Mouse (Mus musculus) lung, postnatal 25 days (tissue): ENCODE results near the gene Ctnnal1.
"Not testable (repeated sequence)": the region's sequence is repeated elsewhere in the genome, so short reads cannot be mapped to it uniquely, and the experiment has no call there.

Experiments used
- DNase-seq: peaks from one replicate; pipeline ENCODE4 v3.0.0; 2022; ENCODE audit warnings: low spot score

The Ctnnal1 gene

DNA sequence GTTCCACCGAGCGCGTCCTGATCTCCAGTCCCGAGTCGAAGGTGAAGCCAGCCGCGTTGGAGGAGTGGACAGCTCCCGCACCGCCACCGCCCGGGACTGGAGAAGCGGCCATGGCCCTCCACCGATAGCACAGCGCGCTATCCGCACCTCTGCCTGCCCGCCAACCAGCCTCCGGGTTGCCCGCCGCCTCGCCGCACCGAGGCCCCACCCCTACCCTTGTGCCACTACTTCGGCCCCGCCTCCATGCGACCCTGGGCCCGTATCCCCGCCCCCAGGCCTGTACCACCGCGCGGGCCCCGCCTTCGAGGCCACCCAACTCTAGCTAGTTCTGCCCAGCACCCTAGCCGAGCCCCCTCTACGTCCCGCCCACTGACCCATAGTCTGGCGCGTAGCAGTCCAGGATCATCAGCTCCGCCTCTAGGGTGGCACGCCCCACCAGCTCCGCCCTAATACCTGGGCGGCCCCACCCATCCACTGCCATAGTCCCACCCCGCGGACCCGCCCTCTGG is at the start of gene Ctnnal1:
Gene Ctnnal1, minus strand, starts transcription at position 186 of the 509 bp plus-strand sequence.
- peak; percentile 94 for DNase-seq

DNA sequence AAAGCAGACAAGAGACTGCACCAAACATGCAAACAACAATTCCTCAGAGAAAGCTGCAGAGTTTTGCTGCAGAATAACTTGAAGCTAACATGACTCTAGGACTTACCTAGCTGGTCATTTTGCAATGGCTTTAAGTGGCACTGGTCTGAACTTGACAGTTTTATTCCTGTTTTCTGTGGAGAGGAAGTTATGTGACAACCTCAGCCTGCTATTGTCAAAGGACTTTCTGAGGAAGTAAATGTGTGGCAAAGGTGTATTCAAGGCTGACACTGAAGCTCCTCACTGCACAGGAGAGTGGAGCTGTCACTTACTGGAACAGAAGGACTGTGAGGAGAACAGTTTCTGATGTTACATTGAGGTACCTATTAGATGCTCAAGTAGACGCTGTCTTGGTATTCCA is 49.8 kb upstream of the Ctnnal1 start:
- no peak for DNase-seq

GRCm38 (mm10) chr4:56914338-56914737 is 49.4 kb upstream of the Ctnnal1 start:
- no peak for DNase-seq

DNA sequence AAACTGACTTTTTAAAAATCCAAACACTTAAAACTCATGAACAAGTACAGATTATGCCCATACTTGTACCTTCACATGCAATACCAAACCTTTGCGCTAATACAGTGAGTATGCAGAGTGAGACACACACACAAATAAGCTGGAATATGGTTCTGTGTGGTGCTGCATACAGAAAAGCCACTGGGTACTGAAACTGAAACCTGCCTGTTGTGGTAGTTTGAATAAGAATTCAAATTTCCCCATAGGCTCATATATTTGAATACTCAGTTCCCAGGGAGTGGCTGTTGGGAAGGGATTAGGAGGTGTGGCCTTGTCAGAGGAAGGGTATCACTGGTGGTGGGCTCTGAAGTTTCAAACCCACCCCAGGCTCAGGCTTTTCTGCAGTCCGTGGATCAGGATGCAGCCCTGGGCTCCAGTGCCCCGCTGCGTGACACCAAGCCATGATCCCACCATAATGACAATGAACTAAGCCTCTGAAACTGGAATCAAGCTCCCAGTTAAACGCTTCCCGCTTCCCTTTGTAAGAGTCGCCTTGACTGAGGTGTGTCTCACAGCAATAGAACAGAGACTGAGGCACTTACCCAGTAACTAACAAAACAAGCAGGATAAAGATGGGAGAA is 47.5 kb upstream of the Ctnnal1 start:
- DNase-seq, result no peak

- no peak for DNase-seq
Measured at GRCm38 (mm10) chr4:56909568-56909967, 44.6 kb upstream of the Ctnnal1 start.

DNA sequence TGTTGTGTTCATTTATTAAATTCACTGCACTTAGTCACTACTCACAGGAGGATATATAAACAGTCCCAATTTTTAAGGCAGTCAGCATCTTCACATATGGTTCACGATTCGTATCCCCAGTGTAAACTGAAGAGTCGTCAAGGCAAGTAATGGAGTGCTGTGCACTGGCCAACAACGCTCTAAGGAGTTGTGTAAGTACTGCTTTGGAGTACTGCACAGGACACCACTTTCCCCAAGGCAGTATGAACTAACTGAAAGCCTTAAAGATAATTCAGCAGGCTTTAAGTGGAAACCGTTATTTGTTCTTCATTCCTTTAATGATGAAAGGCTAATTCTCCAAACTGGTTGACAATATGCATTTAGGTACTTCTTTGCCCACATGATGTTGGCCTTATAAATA is 42.7 kb upstream of the Ctnnal1 start:
- no peak for DNase-seq

GRCm38 (mm10) chr4:56906926-56907325 is 41.9 kb upstream of the Ctnnal1 start:
- DNase-seq, result no peak

GRCm38 (mm10) chr4:56905507-56905906 is 40.5 kb upstream of the Ctnnal1 start:
- DNase-seq, result no peak

DNA sequence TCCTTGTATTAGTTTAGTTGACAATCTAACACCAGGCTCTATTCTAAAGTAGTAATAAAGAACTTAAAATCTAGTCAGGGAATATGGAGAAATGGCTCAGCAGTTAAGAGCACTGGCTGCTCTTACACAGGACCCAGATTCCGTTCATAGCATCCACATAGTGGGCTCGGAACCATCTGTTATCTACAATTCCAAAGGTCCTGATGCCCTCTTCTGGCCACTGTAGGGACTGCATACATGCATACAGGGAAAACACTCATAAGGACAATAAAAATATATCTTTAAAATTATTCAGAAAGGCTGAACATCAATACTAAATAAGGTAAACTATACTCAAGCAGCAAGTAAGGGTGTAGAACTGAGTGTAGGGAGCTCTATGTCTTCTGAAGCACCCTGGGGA is 36.7 kb upstream of the Ctnnal1 start:
- no peak for DNase-seq

- DNase-seq, result no peak
Measured at GRCm38 (mm10) chr4:56899216-56899615, 34.2 kb upstream of the Ctnnal1 start.

DNA sequence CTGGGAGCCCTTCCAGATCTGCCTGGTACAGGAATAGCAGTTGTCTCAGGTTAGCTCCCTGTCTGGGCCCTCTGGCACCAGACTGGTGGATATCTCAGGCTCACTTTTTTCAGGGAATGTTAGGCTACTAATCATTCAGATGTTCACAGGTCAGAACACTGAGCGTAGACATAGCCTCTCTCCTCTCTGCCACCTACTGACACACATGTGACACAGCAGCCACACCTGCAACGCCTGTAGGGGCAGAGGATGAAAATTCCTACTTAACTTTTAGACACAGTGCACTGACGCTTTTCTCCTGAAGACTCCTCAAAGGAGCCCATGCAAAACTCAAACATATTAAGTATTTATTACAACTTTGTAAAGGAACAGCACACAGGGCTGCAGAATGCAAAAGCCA is 32.5 kb upstream of the Ctnnal1 start:
- no peak for DNase-seq

GRCm38 (mm10) chr4:56894196-56894595 is 29.2 kb upstream of the Ctnnal1 start:
- no peak for DNase-seq

DNA sequence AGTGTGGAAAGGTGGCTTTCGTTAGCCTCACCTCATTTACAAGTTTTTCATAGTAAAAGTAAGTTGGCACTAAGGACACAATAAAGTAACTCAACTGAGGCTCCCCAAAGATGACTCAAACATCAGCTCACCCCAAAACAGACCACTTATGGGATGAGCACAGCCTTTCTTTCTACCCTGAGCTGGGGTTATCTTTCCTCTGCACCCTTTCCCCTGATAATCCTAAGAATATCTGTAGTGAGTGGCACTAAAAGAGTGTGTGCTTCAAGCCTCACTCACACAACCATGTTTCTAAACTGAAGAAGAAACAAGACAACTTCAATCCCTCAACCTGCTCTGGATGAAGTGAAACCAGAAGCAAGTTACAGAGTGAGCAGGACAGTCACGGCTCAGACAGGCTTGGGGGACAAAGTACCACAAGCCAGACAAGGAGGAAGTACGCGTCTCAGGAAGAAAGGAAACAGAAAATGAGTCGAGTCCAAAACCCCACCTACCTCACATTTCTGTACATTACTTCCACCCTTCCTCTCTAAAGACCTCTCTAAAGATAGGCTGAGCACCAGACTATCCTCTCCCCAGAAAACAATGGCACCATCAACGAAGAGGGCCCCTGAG is 27.6 kb upstream of the Ctnnal1 start:
- peak; percentile 13 for DNase-seq

GRCm38 (mm10) chr4:56888483-56888882 is 23.5 kb upstream of the Ctnnal1 start:
- peak; percentile 62 for DNase-seq

DNA sequence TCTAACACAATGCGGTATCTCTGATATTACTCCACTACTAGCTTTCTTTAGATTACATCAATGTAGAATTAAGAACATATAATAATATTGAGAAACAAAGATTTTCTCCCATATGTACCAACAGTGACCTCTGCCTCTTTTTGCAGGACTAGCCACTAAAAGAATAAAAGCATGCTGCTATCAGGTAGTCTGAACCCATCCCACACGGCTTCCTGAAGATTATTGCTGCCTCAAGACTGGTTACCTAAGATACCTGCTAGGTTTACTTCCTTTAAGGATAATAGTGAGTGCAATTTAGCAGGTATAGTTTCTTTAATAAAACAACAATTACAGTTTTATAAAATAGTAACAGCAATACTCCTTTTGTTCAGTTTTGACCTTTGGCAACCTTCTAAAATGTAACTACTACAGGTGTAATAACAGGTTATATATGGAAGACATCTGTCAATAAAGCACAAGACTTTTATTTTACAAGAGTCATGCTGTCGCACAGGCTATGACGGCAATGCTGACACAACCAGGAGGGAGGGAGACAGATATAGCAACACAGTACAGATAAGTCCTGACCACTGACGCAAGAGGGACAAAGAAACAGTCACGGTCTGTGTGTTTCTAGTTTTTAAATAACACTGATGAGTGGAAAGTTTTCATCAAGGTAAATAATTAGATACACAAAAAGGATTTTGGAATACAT is 21.4 kb upstream of the Ctnnal1 start:
- DNase-seq, result no peak

DNA sequence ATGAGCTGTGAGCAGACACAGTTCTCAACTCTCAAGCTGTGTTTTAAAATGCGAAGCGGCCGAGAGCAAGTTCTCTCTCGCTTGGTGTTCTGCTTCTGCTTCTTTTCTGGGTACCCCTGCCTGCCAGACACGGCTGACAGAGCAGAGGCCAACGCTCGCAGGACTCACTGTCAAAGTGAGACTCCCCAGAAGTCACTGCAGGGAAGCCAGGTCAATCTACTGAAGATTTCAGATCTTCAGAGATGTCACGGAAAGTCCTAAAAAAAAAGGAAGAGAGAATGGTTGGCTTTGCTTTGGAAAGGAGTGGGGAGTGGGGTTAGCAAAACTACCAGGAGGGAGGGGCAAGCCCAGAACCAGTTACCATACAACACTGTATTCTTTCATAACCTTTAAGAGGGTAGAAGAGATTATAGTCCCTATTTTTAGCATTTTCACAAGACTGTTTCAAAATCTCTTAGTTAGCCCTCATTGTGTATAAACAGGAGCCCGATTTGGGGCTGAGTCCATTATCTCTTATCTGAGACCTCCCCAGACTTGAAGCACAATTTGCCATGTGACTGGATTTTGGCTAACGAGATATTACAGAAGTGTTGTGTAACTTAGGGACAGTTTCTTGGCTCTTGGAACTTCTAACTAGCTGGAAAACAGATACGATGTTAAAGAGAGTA is 15.2 kb upstream of the Ctnnal1 start:
- peak; percentile 41 for DNase-seq

GRCm38 (mm10) chr4:56878971-56879370 is 14.0 kb upstream of the Ctnnal1 start:
- no peak for DNase-seq

- not testable (repeated sequence) for DNase-seq
Measured at GRCm38 (mm10) chr4:56870541-56870940, 5.6 kb upstream of the Ctnnal1 start.

DNA sequence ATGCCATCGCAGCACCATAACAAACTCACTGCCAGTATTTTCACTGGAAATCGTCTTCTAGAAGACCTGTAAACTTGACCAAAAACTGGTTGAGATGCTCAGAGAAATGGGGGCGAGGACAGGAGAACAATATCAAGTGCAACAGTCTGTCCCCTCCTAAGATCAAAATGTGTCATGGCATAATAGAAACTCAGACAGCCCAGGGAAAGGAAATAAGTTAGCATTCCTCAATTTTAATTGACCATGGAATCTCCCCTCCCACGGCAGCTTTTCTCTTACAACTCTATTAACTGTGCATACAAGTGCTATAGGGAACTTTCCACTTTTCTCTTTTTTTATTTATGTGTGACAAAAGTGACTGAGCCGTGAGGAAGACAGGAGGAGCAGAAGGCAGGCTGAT is 2.8 kb upstream of the Ctnnal1 start:
- no peak for DNase-seq

- DNase-seq, result peak; percentile 43
Measured at GRCm38 (mm10) chr4:56865971-56866370, 983 bp upstream of the Ctnnal1 start.

DNA sequence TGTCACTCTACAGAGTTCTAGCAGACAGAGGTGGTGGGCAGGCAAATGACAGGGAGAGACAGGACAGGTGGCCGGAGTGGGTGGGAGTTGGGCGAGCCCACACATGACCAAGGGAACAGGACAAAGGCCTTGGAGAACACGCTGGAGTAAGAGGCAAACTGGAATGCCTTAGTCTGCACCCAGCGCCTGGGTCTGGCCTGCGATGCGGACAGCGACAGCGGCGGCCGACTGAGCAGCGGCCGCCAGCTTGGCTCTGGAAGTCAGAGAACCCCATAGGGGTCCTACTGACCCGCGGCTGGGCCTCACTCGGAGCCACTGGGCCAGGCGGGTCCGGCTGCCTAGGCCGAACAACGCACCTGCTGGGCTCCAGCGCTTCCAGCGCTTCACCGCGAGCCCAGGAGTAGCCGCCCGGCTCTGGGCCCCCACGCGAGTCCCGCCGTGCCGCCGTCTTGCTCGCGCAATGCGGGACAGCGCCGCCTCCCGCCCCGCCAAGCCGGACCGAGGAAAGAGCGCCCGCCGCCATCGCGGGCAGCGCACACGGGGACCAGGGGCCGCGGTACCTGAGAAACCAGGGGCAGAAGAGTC is 479 bp downstream of the Ctnnal1 start:
- DNase-seq, result peak; percentile 7

DNA sequence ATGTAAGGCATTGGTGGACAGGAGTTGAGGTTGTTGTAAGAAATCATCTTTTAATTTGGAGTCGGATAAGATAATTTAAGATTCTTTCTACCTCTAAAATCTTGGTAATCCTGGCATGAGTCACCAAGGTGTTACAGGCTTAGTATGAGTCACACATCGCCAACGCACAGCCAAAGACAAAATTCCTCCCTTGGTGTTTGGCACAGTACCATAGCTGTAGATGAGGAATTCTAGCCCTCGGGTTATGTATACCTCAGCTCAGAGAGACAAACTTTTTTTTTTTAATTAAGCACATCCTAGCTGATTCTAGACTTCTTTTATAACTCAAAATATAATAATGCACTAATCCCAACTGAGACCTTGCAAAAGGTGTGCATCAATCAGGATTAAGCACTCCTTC is 972 bp downstream of the Ctnnal1 start:
- DNase-seq, result peak; percentile 21
